Mouse (Mus musculus) heart, embryonic 10.5 days (tissue): Measurements from ENCODE around the gene Spo11. TPM values are rescaled to one million over a fixed set of nuclear protein-coding genes. Genes with fewer than 3 reads are reported as not detected.

Experiments used
- DNase-seq: peaks from one replicate; pipeline ENCODE4 v3.0.0-alpha.2; 2017; ENCODE audit warnings: low spot score
- H3K27ac ChIP-seq: fragments of 300-500 bp; sonication (generic); 2 replicates; pipeline ENCODE4 v1.5.1; 2016; ENCODE audit warnings: mild to moderate bottlenecking
- H3K27me3 ChIP-seq: fragments of 300-500 bp; sonication (generic); 2 replicates; pipeline ENCODE4 v1.6.1; 2016; ENCODE audit warnings: mild to moderate bottlenecking; ENCODE audit not compliant: poor library complexity, insufficient read depth, severe bottlenecking
- H3K36me3 ChIP-seq: fragments of 300-500 bp; sonication (generic); 2 replicates; pipeline ENCODE4 v1.6.1; 2016; ENCODE audit warnings: mild to moderate bottlenecking, moderate library complexity
- H3K4me1 ChIP-seq: fragments of 300-500 bp; sonication (generic); 2 replicates; pipeline ENCODE4 v1.6.1; 2016; ENCODE audit warnings: mild to moderate bottlenecking
- H3K4me3 ChIP-seq: fragments of 300-500 bp; sonication (generic); 2 replicates; pipeline ENCODE4 v1.5.1; 2016; ENCODE audit warnings: mild to moderate bottlenecking, moderate library complexity
- H3K9me3 ChIP-seq: fragments of 300-500 bp; sonication (generic); 2 replicates; pipeline ENCODE4 v1.6.1; 2016; ENCODE audit warnings: mild to moderate bottlenecking, moderate library complexity
- WGBS: fragments of 180-500 bp; shearing (Covaris S2); methylation state at CpG from one replicate; pipeline ENCODE4 v1.1.7; 2016; 5-methylcytosine and 5-hydroxymethylcytosine counted together
- polyA plus RNA-seq: library from polyadenylated mRNA; unstranded; fragments of >200 nt; fragmentation: Nextera tagmentation; extraction: Ambion mirVana; gene quantifications from 2 replicates; pipeline ENCODE4 v1.2.1, GENCODE M21; 2016

Gene Spo11
- polyA plus RNA-seq = 0.06 and 0.20 TPM in 2 replicates

- Histone ChIP-seq H3K27ac (peak within 1 kb of the TSS; percentile 83), H3K4me3 (peak within 1 kb of the TSS; percentile 47), H3K4me1 (peaks cover 41% of the 10 kb centered on the region), H3K36me3 (no peaks in the 10 kb centered on the region), H3K27me3 (no peaks in the 10 kb centered on the region; the same call in 1 of the 2 replicates), H3K9me3 (no peaks in the 10 kb centered on the region)
- 16% methylated on average over 14 of the region's 14 CpGs for WGBS
- no peak for DNase-seq
Observed at GRCm38 (mm10) chr2:172977409-172978130, at the start of gene Spo11. Gene Spo11 (plus strand): TSS chr2:172977700.

- 67% methylated on average over 14 of the region's 14 CpGs for WGBS
- Histone ChIP-seq H3K9me3 (no peaks in the 10 kb centered on the region), H3K36me3 (peaks cover 16% of the 10 kb centered on the region; the same call in 1 of the 2 replicates), H3K27me3 (no peaks in the 10 kb centered on the region), H3K4me3 (no peak overlapping the region), H3K4me1 (peaks cover 94% of the 10 kb centered on the region), H3K27ac (peak overlapping the region; percentile 73)
- DNase-seq = no peak
Observed at GRCm38 (mm10) chr2:172929905-172930436, 47.5 kb upstream of the Spo11 start.

- H3K36me3 ChIP-seq = peaks cover 16% of the 10 kb centered on the region; the same call in 1 of the 2 replicates
- 73% methylated on average over 17 of the region's 17 CpGs for WGBS
- H3K4me3 ChIP-seq = no peak overlapping the region
- peak overlapping the region; percentile 73 for H3K27ac ChIP-seq
- H3K9me3 ChIP-seq = no peaks in the 10 kb centered on the region
- DNase-seq = no peak
- H3K4me1 ChIP-seq = peaks cover 94% of the 10 kb centered on the region
- peaks cover 12% of the 10 kb centered on the region for H3K27me3 ChIP-seq
Observed at GRCm38 (mm10) chr2:172931137-172931898, 46.2 kb upstream of the Spo11 start.

- H3K27me3 ChIP-seq = peaks cover 37% of the 10 kb centered on the region
- WGBS = 3% methylated on average over 34 of the region's 34 CpGs
- H3K36me3 ChIP-seq = peaks cover 10% of the 10 kb centered on the region; the same call in 1 of the 2 replicates
- no peak for DNase-seq
- H3K4me3 ChIP-seq = peak overlapping the region; percentile 72
- peak overlapping the region; percentile 88 for H3K27ac ChIP-seq
- peaks cover 92% of the 10 kb centered on the region for H3K4me1 ChIP-seq
- no peaks in the 10 kb centered on the region for H3K9me3 ChIP-seq
Observed at GRCm38 (mm10) chr2:172933631-172934419, 43.7 kb upstream of the Spo11 start.

- Histone ChIP-seq H3K27ac (peak overlapping the region; percentile 88), H3K4me3 (peak overlapping the region; percentile 72), H3K27me3 (peaks cover 43% of the 10 kb centered on the region), H3K9me3 (no peaks in the 10 kb centered on the region), H3K4me1 (peaks cover 89% of the 10 kb centered on the region), H3K36me3 (peaks cover 10% of the 10 kb centered on the region; the same call in 1 of the 2 replicates)
- 11% methylated on average over 8 of the region's 8 CpGs for WGBS
- no peak for DNase-seq
Observed at GRCm38 (mm10) chr2:172934420-172934788, 43.1 kb upstream of the Spo11 start.

- Histone ChIP-seq H3K36me3 (peaks cover 10% of the 10 kb centered on the region; the same call in 1 of the 2 replicates), H3K4me3 (peak overlapping the region; percentile 72), H3K9me3 (no peaks in the 10 kb centered on the region), H3K4me1 (peaks cover 86% of the 10 kb centered on the region), H3K27ac (peak overlapping the region; percentile 88), H3K27me3 (peaks cover 50% of the 10 kb centered on the region)
- WGBS = 4% methylated on average over 30 of the region's 30 CpGs
- peak; percentile 88 for DNase-seq
Observed at GRCm38 (mm10) chr2:172934891-172935740, 42.4 kb upstream of the Spo11 start.

GRCm38 (mm10) chr2:172935776-172936562 lies 41.5 kb upstream of the Spo11 start:
- H3K4me3 ChIP-seq = peak overlapping the region; percentile 72
- H3K27ac ChIP-seq = peak overlapping the region; percentile 88
- H3K27me3 ChIP-seq = peaks cover 55% of the 10 kb centered on the region
- peaks cover 10% of the 10 kb centered on the region; the same call in 1 of the 2 replicates for H3K36me3 ChIP-seq
- peaks cover 86% of the 10 kb centered on the region for H3K4me1 ChIP-seq
- DNase-seq = no peak
- WGBS = 19% methylated on average over 12 of the region's 12 CpGs
- no peaks in the 10 kb centered on the region for H3K9me3 ChIP-seq

GRCm38 (mm10) chr2:172936844-172937243 lies 40.7 kb upstream of the Spo11 start:
- no peak for DNase-seq
- Histone ChIP-seq H3K36me3 (0 out of 2 replicates have a peak, but pooled peaks cover 3% of the 10 kb centered on the region), H3K4me1 (peaks cover 86% of the 10 kb centered on the region), H3K9me3 (no peaks in the 10 kb centered on the region), H3K27me3 (peaks cover 64% of the 10 kb centered on the region), H3K4me3 (peak overlapping the region; percentile 72), H3K27ac (peak overlapping the region; percentile 88)
- 23% methylated on average over 5 of the region's 5 CpGs for WGBS

- 0 out of 2 replicates have a peak, but pooled peaks cover 3% of the 10 kb centered on the region for H3K36me3 ChIP-seq
- 11% methylated on average over 12 of the region's 12 CpGs for WGBS
- H3K4me3 ChIP-seq = peak overlapping the region; percentile 72
- H3K27ac ChIP-seq = peak overlapping the region; percentile 88
- H3K4me1 ChIP-seq = peaks cover 82% of the 10 kb centered on the region
- H3K27me3 ChIP-seq = peaks cover 70% of the 10 kb centered on the region
- H3K9me3 ChIP-seq = no peaks in the 10 kb centered on the region
- DNase-seq = no peak
Observed at GRCm38 (mm10) chr2:172937326-172938190, 39.9 kb upstream of the Spo11 start.

- H3K4me1 ChIP-seq = peaks cover 83% of the 10 kb centered on the region
- WGBS = under 1% methylated on average over 57 of the region's 57 CpGs
Observed at GRCm38 (mm10) chr2:172938761-172939638, 38.5 kb upstream of the Spo11 start.

More at GRCm38 (mm10) chr2:172938761-172939638, 38.5 kb upstream of the Spo11 start:
- DNase-seq = no peak
- peaks cover 83% of the 10 kb centered on the region for H3K27me3 ChIP-seq
- H3K4me3 ChIP-seq = peak overlapping the region; percentile 72
- no peaks in the 10 kb centered on the region for H3K9me3 ChIP-seq
- peak overlapping the region; percentile 88 for H3K27ac ChIP-seq
- no peaks in the 10 kb centered on the region for H3K36me3 ChIP-seq
